Mouse (Mus musculus) activated CD4-positive, CD25-positive, alpha-beta regulatory T cell, adult 4 months (primary cell): ENCODE measurements around the gene Cox8c. TPM values are rescaled to one million over a fixed set of nuclear protein-coding genes. Genes with fewer than 3 reads are reported as not detected.

ENCODE experiments used
- polyA plus RNA-seq, 2 experiments: library from polyadenylated mRNA; unstranded; fragments of 100-300 nt; shearing (Covaris generic); gene quantifications; one replicate each; pipeline ENCODE4 v1.2.1; 2017

Gene Cox8c
- polyA plus RNA-seq, 2 experiments from 2014 or later, result not detected

Other genes starting within 250 kb of the Cox8c start
- gene Itpk1, start 194.4 kb upstream of the Cox8c start, polyA plus RNA-seq, result 10 to 100 TPM; 16.2 to 18.4 TPM
- gene Moap1, start 155.7 kb upstream of the Cox8c start, polyA plus RNA-seq, result 1 to 10 TPM; 6.5 to 8.3 TPM
- 10 to 100 TPM in 1 of 2 experiments, 1 to 10 TPM in 1; 8.5 to 10.1 TPM for gene Tmem251, start 155.6 kb upstream of the Cox8c start, polyA plus RNA-seq
- not detected for gene Gm28051, start 141.6 kb upstream of the Cox8c start, polyA plus RNA-seq
- gene Gon7, start 141.5 kb upstream of the Cox8c start, polyA plus RNA-seq, result 10 to 100 TPM; 28.3 to 29.3 TPM
- gene Ubr7, start 141.3 kb upstream of the Cox8c start, polyA plus RNA-seq, result 10 to 100 TPM; 23.8 to 24.3 TPM
- 1 to 10 TPM; 7.1 to 9.1 TPM for gene Gm20604, start 140.6 kb upstream of the Cox8c start, polyA plus RNA-seq
- gene Btbd7, start 20.8 kb upstream of the Cox8c start, polyA plus RNA-seq, result 1 to 10 TPM; 8.6 to 8.7 TPM
- gene Unc79, start 49.5 kb downstream of the Cox8c start, polyA plus RNA-seq, result under 1 TPM; 0.32 to 0.60 TPM